Mouse (Mus musculus): ENCODE measurements around the gene Hps1.
A peak's percentile ranks its signal among the peaks of the same experiment; 100 is the strongest.

Hps1 gene

GRCm38 (mm10) chr19:42755148-42755870, 24.5 kb downstream of the Hps1 start:
- DNase-seq (ENCODE audit: low read depth, low spot score), result no peak

GRCm38 (mm10) chr19:42753141-42753917, 26.4 kb downstream of the Hps1 start:
- DNase-seq (ENCODE audit: low read depth, low spot score), result no peak

GRCm38 (mm10) chr19:42752363-42752931, 27.3 kb downstream of the Hps1 start, which contains the start of gene Pyroxd2:
Gene Pyroxd2 (minus strand): TSS chr19:42752775.
- DNase-seq (ENCODE audit: low read depth, low spot score), result peak; percentile 49

- no peak for DNase-seq (ENCODE audit: low read depth, low spot score)
Measured at GRCm38 (mm10) chr19:42750196-42750595, 29.6 kb downstream of the Hps1 start.

GRCm38 (mm10) chr19:42746702-42747101, 33.1 kb downstream of the Hps1 start:
- no peak for DNase-seq (ENCODE audit: low read depth, low spot score)

GRCm38 (mm10) chr19:42745869-42746224, 33.9 kb downstream of the Hps1 start:
- no peak for DNase-seq (ENCODE audit: low read depth, low spot score)

GRCm38 (mm10) chr19:42745084-42745868, 34.5 kb downstream of the Hps1 start:
- no peak for DNase-seq (ENCODE audit: low read depth, low spot score)

- DNase-seq (ENCODE audit: low read depth, low spot score), result no peak
Measured at GRCm38 (mm10) chr19:42744162-42744586, 35.6 kb downstream of the Hps1 start.

GRCm38 (mm10) chr19:42743261-42743660, 36.5 kb downstream of the Hps1 start:
- DNase-seq (ENCODE audit: low read depth, low spot score), result no peak

GRCm38 (mm10) chr19:42741884-42742283, 37.9 kb downstream of the Hps1 start:
- no peak for DNase-seq (ENCODE audit: low read depth, low spot score)

GRCm38 (mm10) chr19:42740163-42740899, 39.4 kb downstream of the Hps1 start:
- no peak for DNase-seq (ENCODE audit: low read depth, low spot score)

GRCm38 (mm10) chr19:42739734-42740133, 40.0 kb downstream of the Hps1 start:
- no peak for DNase-seq (ENCODE audit: low read depth, low spot score)

- DNase-seq (ENCODE audit: low read depth, low spot score), result no peak
Measured at GRCm38 (mm10) chr19:42737753-42738152, 42.0 kb downstream of the Hps1 start.

- no peak for DNase-seq (ENCODE audit: low read depth, low spot score)
Measured at GRCm38 (mm10) chr19:42734982-42735381, 44.8 kb downstream of the Hps1 start.

GRCm38 (mm10) chr19:42727424-42727823, 52.4 kb downstream of the Hps1 start:
- DNase-seq (ENCODE audit: low read depth, low spot score), result no peak

GRCm38 (mm10) chr19:42726766-42727165, 53.0 kb downstream of the Hps1 start:
- DNase-seq (ENCODE audit: low read depth, low spot score), result no peak

- no peak for DNase-seq (ENCODE audit: low read depth, low spot score)
Measured at GRCm38 (mm10) chr19:42725973-42726350, 53.8 kb downstream of the Hps1 start.

GRCm38 (mm10) chr19:42725056-42725972, 54.5 kb downstream of the Hps1 start:
- DNase-seq (ENCODE audit: low read depth, low spot score), result no peak

- DNase-seq (ENCODE audit: low read depth, low spot score), result no peak
Measured at GRCm38 (mm10) chr19:42723302-42723701, 56.5 kb downstream of the Hps1 start.

GRCm38 (mm10) chr19:42722500-42722899, 57.3 kb downstream of the Hps1 start:
- DNase-seq (ENCODE audit: low read depth, low spot score), result no peak
